Comparison of ENCODE assay signal across 8 mouse cellular contexts in genomic region chr6:83317108-83317741, GRCm38 (mm10). TPM values are rescaled to one million over a fixed set of nuclear protein-coding genes. Genes with fewer than 3 reads are reported as not detected.
A peak's percentile ranks its signal among the peaks of the same experiment; 100 is the strongest.
DNase-seq lines count a peak whose midpoint lies in the region; ATAC-seq lines count a peak whose summit lies in the region.

No protein-coding gene starts in this region.

- H3K27me3 ChIP-seq in heart, embryonic 14.5 days (ENCODE audit: control insufficient read depth, insufficient read depth, low read length) = no peaks in the 10 kb centered on the region
- H3K27me3 ChIP-seq in liver, embryonic 12.5 days (replicated peaks) = no peaks in the 10 kb centered on the region
- no peaks in the 10 kb centered on the region for H3K27me3 ChIP-seq in splenic B cell, adult 2 months (ENCODE audit: control insufficient read depth, insufficient read depth, low read length, poor library complexity, severe bottlenecking)

- WGBS in heart, embryonic 14.5 days = under 1% methylated on average over 52 of the region's 52 CpGs
- under 1% methylated on average over 52 of the region's 52 CpGs for WGBS in liver, embryonic 12.5 days (ENCODE audit: insufficient replicate concordance)

- H3K4me3 ChIP-seq in heart, embryonic 14.5 days (ENCODE audit: control insufficient read depth in 1 of 2, insufficient read depth in 1 of 2, low read depth in 1 of 2, low read length in 2 of 2) = peak overlapping the region; percentile 79 to 84
- H3K4me3 ChIP-seq in liver, embryonic 12.5 days = peak overlapping the region; percentile 90

- peaks cover 2% of the 10 kb centered on the region; the same call in 1 of the 2 replicates for H3K36me3 ChIP-seq in heart, embryonic 14.5 days (ENCODE audit: control insufficient read depth, insufficient read depth, low read length)
- H3K36me3 ChIP-seq in liver, embryonic 12.5 days = peaks cover 26% of the 10 kb centered on the region
- H3K36me3 ChIP-seq in splenic B cell, adult 2 months (ENCODE audit: control insufficient read depth, insufficient read depth, low read length, poor library complexity, severe bottlenecking) = no peaks in the 10 kb centered on the region

- ATAC-seq in heart, embryonic 14.5 days (ENCODE audit: insufficient number of reproducible peaks, insufficient read depth, low FRiP score, low read depth) = peak; percentile 97
- ATAC-seq in liver, embryonic 12.5 days = peak; percentile 92

- H3K4me1 ChIP-seq in heart, embryonic 14.5 days (ENCODE audit: control insufficient read depth in 2 of 2, insufficient read depth in 2 of 2, low read length in 2 of 2) = peaks cover 4 to 6% of the 10 kb centered on the region in 2 experiments; a peak in 2 of 4 replicates
- peaks cover 53% of the 10 kb centered on the region for H3K4me1 ChIP-seq in liver, embryonic 12.5 days

- H3K9me3 ChIP-seq in heart, embryonic 14.5 days (ENCODE audit: control insufficient read depth, low read length) = no peaks in the 10 kb centered on the region
- H3K9me3 ChIP-seq in liver, embryonic 12.5 days (replicated peaks) = no peaks in the 10 kb centered on the region

- peak overlapping the region; percentile 71 for H3K9ac ChIP-seq in heart, embryonic 14.5 days (ENCODE audit: low read length)
- peak overlapping the region; percentile 92 for H3K9ac ChIP-seq in liver, embryonic 12.5 days

- peak; percentile 78 to 80 for DNase-seq in CD8-positive naive resting alpha-beta T cell, adult 2 months (ENCODE audit: low read depth in 2 of 2, low spot score in 2 of 2)
- DNase-seq in c-Kit-negative CD71-positive TER-119-positive erythroid progenitor cells, embryonic 14.5 days (ENCODE audit: low read depth, low spot score) = peak; percentile 86
- peak; percentile 67 for DNase-seq in fibroblast of lung, adult 2 months (ENCODE audit: low read depth)
- DNase-seq in kidney, postnatal 14 days = peak; percentile 95
- peak; percentile 91 for DNase-seq in naive thymus-derived CD4-positive, alpha-beta T cell, adult 2 months (ENCODE audit: low read depth)
- peak; percentile 91 for DNase-seq in splenic B cell, adult 2 months (ENCODE audit: low read depth, low spot score)

- no peak overlapping the region for H3K27ac ChIP-seq in heart, embryonic 14.5 days (replicated peaks in 1 of 2; ENCODE audit: control insufficient read depth in 1 of 2, insufficient read depth in 1 of 2, low read depth in 2 of 2, low read length in 2 of 2)
- peak overlapping the region; percentile 88 for H3K27ac ChIP-seq in liver, embryonic 12.5 days

- H3K4me2 ChIP-seq in heart, embryonic 14.5 days (ENCODE audit: low read length) = peak overlapping the region; percentile 82
- peak overlapping the region; percentile 83 for H3K4me2 ChIP-seq in liver, embryonic 12.5 days

RNA-seq across cellular contexts. Expression of gene Mthfd2, which starts 8.5 kb away (rescaled TPM):
- 23.2 and 24.1 TPM in 2 replicates for polyA plus RNA-seq in heart, embryonic 14.5 days (2014; fragmentation: Nextera tagmentation; extraction: Ambion mirVana)
- 112 and 114 TPM in 2 replicates for polyA plus RNA-seq in liver, embryonic 12.5 days (2016; fragmentation: Nextera tagmentation; extraction: Ambion mirVana)

RNA-seq across cellular contexts. Expression of gene Mob1a, which starts 8.6 kb away (rescaled TPM):
- polyA plus RNA-seq in heart, embryonic 14.5 days (2014; fragmentation: Nextera tagmentation; extraction: Ambion mirVana) = 34.9 and 36.2 TPM in 2 replicates
- polyA plus RNA-seq in liver, embryonic 12.5 days (2016; fragmentation: Nextera tagmentation; extraction: Ambion mirVana) = 58.6 and 59.9 TPM in 2 replicates

RNA-seq across cellular contexts. Expression of gene Bola3, which starts 31.7 kb away (rescaled TPM):
- 297 and 314 TPM in 2 replicates for polyA plus RNA-seq in heart, embryonic 14.5 days (2014; fragmentation: Nextera tagmentation; extraction: Ambion mirVana)
- 314 and 322 TPM in 2 replicates for polyA plus RNA-seq in liver, embryonic 12.5 days (2016; fragmentation: Nextera tagmentation; extraction: Ambion mirVana)
